Mouse (Mus musculus) liver, postnatal 0 days (tissue): ENCODE measurements around the gene Sh2b2. TPM values are rescaled to one million over a fixed set of nuclear protein-coding genes. Genes with fewer than 3 reads are reported as not detected.

Source experiments
- ATAC-seq: fragments of 200-750 bp; cut with Nextera tagmentation; 2 replicates; pipeline ENCODE4 v1.8.0; 2017; ENCODE audit warnings: mild to moderate bottlenecking, moderate library complexity
- DNase-seq: peaks from one replicate; pipeline ENCODE4 v3.0.0-alpha.2; 2016
- H3K27ac ChIP-seq: fragments of 300-500 bp; sonication (generic); 2 replicates; pipeline ENCODE4 v1.5.1; 2014; ENCODE audit warnings: antibody characterized with exemption, moderate library complexity, mild to moderate bottlenecking, low read depth
- H3K27me3 ChIP-seq: fragments of 300-500 bp; sonication (generic); 2 replicates; pipeline ENCODE4 v1.6.1; 2014; ENCODE audit warnings: low read length, control low read depth, mixed read lengths; ENCODE audit not compliant: insufficient read depth
- H3K36me3 ChIP-seq: fragments of 300-500 bp; sonication (generic); replicated peaks from 2 replicates; pipeline ENCODE4 v1.6.1; 2014; ENCODE audit warnings: mild to moderate bottlenecking, control low read depth, low read length, moderate library complexity, mixed read lengths; ENCODE audit not compliant: insufficient read depth
- H3K4me1 ChIP-seq: fragments of 300-500 bp; sonication (generic); 2 replicates; pipeline ENCODE4 v1.6.1; 2014; ENCODE audit warnings: antibody characterized with exemption, mild to moderate bottlenecking, control low read depth; ENCODE audit not compliant: insufficient read depth
- H3K4me2 ChIP-seq: fragments of 300-500 bp; sonication (generic); 2 replicates; pipeline ENCODE4 v1.6.1; 2014; ENCODE audit warnings: low read depth, mild to moderate bottlenecking, low read length, moderate library complexity, mixed read lengths
- H3K4me3 ChIP-seq: fragments of 300-500 bp; sonication (generic); 2 replicates; pipeline ENCODE4 v1.5.1; 2014; ENCODE audit warnings: low read depth, low read length
- H3K9ac ChIP-seq: fragments of 300-500 bp; sonication (generic); replicated peaks from 2 replicates; pipeline ENCODE4 v1.6.1; 2014; ENCODE audit warnings: mild to moderate bottlenecking, moderate library complexity
- H3K9me3 ChIP-seq: fragments of 300-500 bp; sonication (generic); 2 replicates; pipeline ENCODE4 v1.6.1; 2016; ENCODE audit warnings: mild to moderate bottlenecking, control low read depth, low read length, mixed read lengths
- CTCF ChIP-seq: sonication (generic); IDR thresholded peaks from 2 replicates; pipeline ENCODE4 v1.5.1; 2016; ENCODE audit warnings: antibody characterized with exemption, low read depth
- EP300 ChIP-seq: IDR thresholded peaks from 2 replicates; pipeline ENCODE4 v1.6.1; 2016; ENCODE audit warnings: antibody characterized with exemption, low read depth, mild to moderate bottlenecking
- whole genome bisulfite sequencing: fragments of 180-500 bp; shearing (Covaris S2); extraction: QIAGEN DNeasy Blood & Tissue Kit; methylation state at CpG from one replicate; pipeline ENCODE4 v1.1.7; 2014; ENCODE audit not compliant: insufficient replicate concordance; 5-methylcytosine and 5-hydroxymethylcytosine counted together
- polyA plus RNA-seq: library from polyadenylated mRNA; unstranded; fragments of >200 nt; fragmentation: Nextera tagmentation; extraction: Ambion mirVana; gene quantifications from 2 replicates; pipeline ENCODE4 v1.2.1, GENCODE M21; 2015

Sh2b2 gene
- 1.3 and 1.7 TPM in 2 replicates for polyA plus RNA-seq

DNA sequence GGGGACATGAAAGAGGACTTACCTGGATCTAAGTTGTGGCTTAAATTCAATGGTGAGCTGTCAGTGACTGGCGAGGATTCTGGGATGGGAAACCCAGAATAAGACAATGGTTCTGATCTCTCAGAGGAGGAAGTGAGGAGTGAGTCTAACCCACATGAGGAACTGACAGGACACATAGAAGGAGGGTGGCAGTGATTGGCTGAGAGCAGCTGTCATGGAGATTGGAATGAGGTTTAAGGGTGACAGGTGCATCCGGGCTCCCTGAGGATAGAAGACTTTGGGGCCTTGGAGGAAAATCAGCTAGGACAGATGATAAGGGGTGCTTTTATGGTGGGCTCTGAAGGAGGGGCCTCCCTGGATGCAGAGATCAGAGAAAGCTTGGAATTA, at the start of gene Sh2b2:
Sh2b2 (minus strand) TSS at position 105 of the 387 bp plus-strand sequence.
- DNase-seq (no peak), ATAC-seq (no peak)
- Histone ChIP-seq H3K4me3 (peak within 1 kb of the TSS; percentile 71), H3K27me3 (no peaks in the 10 kb centered on the region), H3K9me3 (no peaks in the 10 kb centered on the region), H3K4me1 (peaks cover 28% of the 10 kb centered on the region), H3K27ac (peak within 1 kb of the TSS; percentile 55), H3K9ac (no peak within 1 kb of the TSS), H3K36me3 (0 out of 2 replicates have a peak, but pooled peaks cover 2% of the 10 kb centered on the region), H3K4me2 (peak within 1 kb of the TSS; percentile 93)
- WGBS: 37% methylated on average over 2 of the region's 2 CpGs
- no peak for TF ChIP-seq EP300

DNA sequence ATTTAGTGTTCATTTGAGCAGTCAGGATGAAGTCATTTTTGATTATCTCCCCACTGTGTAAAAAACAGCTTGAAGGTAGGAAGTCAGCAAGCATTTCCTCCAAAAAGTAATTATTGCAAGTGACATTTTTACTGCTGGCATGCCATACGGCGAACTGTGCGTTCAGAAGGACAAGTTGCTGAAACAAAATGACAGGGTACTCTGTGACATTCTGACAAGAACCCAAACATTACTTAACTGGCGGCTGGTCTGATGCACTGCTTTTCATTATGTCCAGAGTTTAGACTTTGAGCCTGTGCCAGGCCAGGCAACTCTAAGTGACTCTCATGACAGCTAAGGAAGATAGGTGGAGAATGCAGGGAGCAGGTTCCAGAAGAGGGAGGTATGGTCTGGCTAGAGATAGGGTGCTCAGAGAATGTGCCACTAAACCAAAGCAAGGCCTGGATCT, 46.6 kb upstream of the Sh2b2 start:
- TF ChIP-seq EP300 (no peak), CTCF (no peak)
- Histone ChIP-seq H3K36me3 (peaks cover 12% of the 10 kb centered on the region), H3K27ac (no peak overlapping the region), H3K4me3 (no peak overlapping the region), H3K4me2 (no peak overlapping the region), H3K27me3 (no peaks in the 10 kb centered on the region), H3K9ac (no peak overlapping the region), H3K4me1 (no peaks in the 10 kb centered on the region), H3K9me3 (no peaks in the 10 kb centered on the region)
- ATAC-seq (no peak), DNase-seq (no peak)
- WGBS: 82% methylated on average over 4 of the region's 4 CpGs

DNA sequence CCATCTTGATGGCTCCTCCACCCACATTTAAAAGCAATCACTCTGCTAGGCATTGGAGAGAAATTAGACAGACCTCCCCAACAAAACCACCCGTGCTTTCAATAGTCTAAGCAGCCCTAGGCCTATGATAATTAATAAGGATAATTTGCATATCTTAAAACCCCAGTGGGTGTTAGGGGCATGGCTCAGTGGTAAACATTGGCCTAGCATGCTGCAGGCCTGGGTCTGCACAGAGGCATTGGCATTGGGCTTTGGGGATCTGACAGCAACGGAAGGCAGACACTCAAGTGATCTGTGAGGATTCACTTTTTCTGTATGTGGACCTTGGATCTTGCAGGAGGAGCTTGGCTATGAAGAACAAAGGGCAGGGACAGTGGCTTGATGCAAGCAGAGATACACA, 46.0 kb upstream of the Sh2b2 start:
- H3K9ac ChIP-seq: no peak overlapping the region
- WGBS: 84% methylated on average over 2 of the region's 2 CpGs

DNA sequence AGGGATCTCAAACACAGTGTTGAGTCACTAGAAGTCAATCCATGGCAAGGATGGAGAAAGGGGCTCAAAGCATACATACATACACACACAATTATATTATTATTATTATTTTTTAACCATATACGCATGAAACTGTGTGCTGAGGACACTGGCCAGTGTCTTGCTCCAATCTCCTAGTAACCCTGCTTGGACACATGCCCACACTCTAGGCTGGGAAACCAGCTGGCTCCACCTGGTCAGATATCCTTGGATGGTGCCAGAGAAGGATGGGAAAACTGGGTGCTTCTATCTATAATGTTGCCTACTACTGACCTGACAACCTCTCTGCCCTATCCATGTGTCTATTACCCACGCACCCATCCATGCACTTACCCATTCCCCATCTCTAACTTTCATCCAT, 45.2 kb upstream of the Sh2b2 start:
- TF ChIP-seq CTCF: no peak
- no peak for TF ChIP-seq EP300
- Histone ChIP-seq H3K27ac (no peak overlapping the region), H3K9me3 (no peaks in the 10 kb centered on the region), H3K27me3 (no peaks in the 10 kb centered on the region), H3K4me3 (no peak overlapping the region), H3K9ac (no peak overlapping the region), H3K4me2 (no peak overlapping the region), H3K36me3 (peaks cover 10% of the 10 kb centered on the region), H3K4me1 (no peaks in the 10 kb centered on the region)
- DNase-seq (no peak), ATAC-seq (no peak)
- 90% methylated on average over 2 of the region's 2 CpGs for WGBS

More for the DNA sequence above, 46.0 kb upstream of the Sh2b2 start:
- DNase-seq: no peak
- Histone ChIP-seq H3K27ac (no peak overlapping the region), H3K4me3 (no peak overlapping the region), H3K36me3 (peaks cover 12% of the 10 kb centered on the region), H3K4me1 (no peaks in the 10 kb centered on the region), H3K4me2 (no peak overlapping the region), H3K9me3 (no peaks in the 10 kb centered on the region), H3K27me3 (no peaks in the 10 kb centered on the region)
- TF ChIP-seq CTCF (no peak), EP300 (no peak)
- ATAC-seq: no peak

DNA sequence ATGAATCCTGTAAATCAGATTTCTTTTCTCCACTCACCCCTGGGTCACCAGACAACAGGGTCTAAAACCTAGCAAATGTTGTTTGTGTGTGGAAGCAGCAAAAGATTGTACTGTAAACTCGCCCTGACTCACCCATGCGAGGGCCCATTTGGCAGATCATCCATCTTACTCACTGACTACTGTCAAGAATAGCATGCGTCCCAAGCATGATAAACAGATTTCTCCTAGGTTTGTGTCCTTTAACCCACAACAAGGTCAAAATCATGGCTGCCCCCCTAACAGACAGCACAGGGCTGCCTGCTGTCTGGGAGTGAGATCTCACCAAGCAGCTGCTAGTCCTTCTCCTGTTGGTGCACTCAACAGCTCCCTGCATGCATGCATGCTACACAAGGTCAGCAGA, 43.4 kb upstream of the Sh2b2 start:
- WGBS: 76% methylated on average over 3 of the region's 3 CpGs

DNA sequence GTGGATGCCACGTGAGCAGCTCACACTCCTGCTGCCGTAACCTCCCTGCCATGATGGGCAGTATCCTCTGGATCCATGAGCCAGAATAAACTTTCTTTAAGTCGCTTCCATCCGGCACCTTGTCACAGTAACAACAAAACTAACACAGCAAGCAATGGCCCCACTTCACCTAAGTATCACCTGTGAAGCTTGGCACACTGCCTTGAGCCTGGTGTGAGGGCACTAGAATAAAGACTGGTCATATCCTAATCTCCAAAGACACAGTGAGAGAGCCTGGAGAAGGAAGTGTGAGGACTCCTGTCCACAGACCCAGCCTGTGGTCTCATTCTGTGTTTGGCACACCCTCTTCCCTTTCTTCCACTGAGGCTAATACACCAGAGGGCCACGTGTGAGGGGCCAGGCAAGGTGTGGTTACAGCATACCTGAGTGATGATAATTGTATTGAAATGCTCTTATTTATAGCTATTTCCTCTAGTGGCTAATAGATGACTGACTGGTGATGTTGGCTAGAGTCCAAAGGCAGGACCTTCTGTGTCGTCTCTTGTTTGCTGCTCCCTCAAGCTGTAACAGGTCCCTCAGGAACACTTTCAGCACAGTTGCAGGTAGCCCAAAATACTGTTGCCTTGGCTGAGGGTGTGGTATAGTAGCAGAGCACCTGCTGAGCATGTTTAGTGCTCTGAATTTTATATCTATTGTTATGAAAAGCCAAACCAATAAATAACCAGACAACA, 42.2 kb upstream of the Sh2b2 start:
- Histone ChIP-seq H3K36me3 (peaks cover 22% of the 10 kb centered on the region), H3K4me1 (no peaks in the 10 kb centered on the region), H3K27me3 (no peaks in the 10 kb centered on the region), H3K9me3 (no peaks in the 10 kb centered on the region), H3K4me2 (no peak overlapping the region), H3K4me3 (no peak overlapping the region), H3K9ac (no peak overlapping the region), H3K27ac (no peak overlapping the region)
- TF ChIP-seq EP300 (no peak), CTCF (no peak)
- ATAC-seq (no peak), DNase-seq (no peak)
- WGBS: 71% methylated on average over 6 of the region's 6 CpGs

More for the DNA sequence above, 43.4 kb upstream of the Sh2b2 start:
- Histone ChIP-seq H3K9me3 (no peaks in the 10 kb centered on the region), H3K9ac (no peak overlapping the region), H3K4me3 (no peak overlapping the region), H3K27me3 (no peaks in the 10 kb centered on the region), H3K36me3 (peaks cover 19% of the 10 kb centered on the region; the same call in 1 of the 2 replicates), H3K4me1 (no peaks in the 10 kb centered on the region), H3K27ac (no peak overlapping the region), H3K4me2 (no peak overlapping the region)
- ATAC-seq (no peak), DNase-seq (no peak)
- no peak for TF ChIP-seq CTCF
